Mouse (Mus musculus) neural tube, embryonic 14.5 days (tissue): ENCODE results near the gene Chga. TPM values are rescaled to one million over a fixed set of nuclear protein-coding genes. Genes with fewer than 3 reads are reported as not detected.

Experiments used
- ATAC-seq: fragments of 200-750 bp; cut with Nextera tagmentation; 2 replicates; pipeline ENCODE4 v1.8.0; 2017; ENCODE audit warnings: low read depth, mild to moderate bottlenecking, moderate TSS enrichment, moderate library complexity
- H3K27ac ChIP-seq: fragments of 300-500 bp; sonication (generic); 2 replicates; pipeline ENCODE4 v1.5.1; 2014; ENCODE audit warnings: low read depth, mild to moderate bottlenecking, control low read depth, low read length, moderate library complexity, mixed read lengths
- H3K27me3 ChIP-seq: fragments of 300-500 bp; sonication (generic); 2 replicates; pipeline ENCODE4 v1.6.1; 2014; ENCODE audit warnings: low read length; ENCODE audit not compliant: control insufficient read depth, insufficient read depth
- H3K36me3 ChIP-seq: fragments of 300-500 bp; sonication (generic); 2 replicates; pipeline ENCODE4 v1.6.1; 2014; ENCODE audit warnings: low read length, mixed read lengths; ENCODE audit not compliant: control insufficient read depth, insufficient read depth
- H3K4me1 ChIP-seq: fragments of 300-500 bp; sonication (generic); 2 replicates; pipeline ENCODE4 v1.6.1; 2014; ENCODE audit warnings: low read length; ENCODE audit not compliant: control insufficient read depth, insufficient read depth
- H3K4me2 ChIP-seq: fragments of 300-500 bp; sonication (generic); 2 replicates; pipeline ENCODE4 v1.6.1; 2014; ENCODE audit warnings: mild to moderate bottlenecking, low read depth, low read length, control low read depth
- H3K4me3 ChIP-seq: fragments of 300-500 bp; sonication (generic); 2 replicates; pipeline ENCODE4 v1.5.1; 2014; ENCODE audit warnings: low read depth, low read length, control low read depth, mixed read lengths
- H3K9ac ChIP-seq: fragments of 300-500 bp; sonication (generic); replicated peaks from 2 replicates; pipeline ENCODE4 v1.6.1; 2014; ENCODE audit warnings: low read depth, mild to moderate bottlenecking, control low read depth, low read length, mixed read lengths
- H3K9me3 ChIP-seq: fragments of 300-500 bp; sonication (generic); 2 replicates; pipeline ENCODE4 v1.6.1; 2016; ENCODE audit warnings: low read length; ENCODE audit not compliant: control insufficient read depth
- WGBS: fragments of 180-500 bp; shearing (Covaris S2); extraction: QIAGEN DNeasy Blood & Tissue Kit; methylation state at CpG from one replicate; pipeline ENCODE4 v1.1.7; 2014; 5-methylcytosine and 5-hydroxymethylcytosine counted together
- polyA plus RNA-seq: library from polyadenylated mRNA; unstranded; fragments of >200 nt; fragmentation: Nextera tagmentation; extraction: Ambion mirVana; gene quantifications from 2 replicates; pipeline ENCODE4 v1.2.1, GENCODE M21; 2014

The Chga gene
- polyA plus RNA-seq, 1 experiment from 2014 or later: 150 TPM

- no peak overlapping the region for H3K4me3 ChIP-seq
- H3K4me2 ChIP-seq: no peak overlapping the region
- no peaks in the 10 kb centered on the region for H3K36me3 ChIP-seq
- no peak for ATAC-seq
- no peaks in the 10 kb centered on the region for H3K9me3 ChIP-seq
- no peak overlapping the region for H3K9ac ChIP-seq
- H3K4me1 ChIP-seq: peaks cover 5% of the 10 kb centered on the region; the same call in 1 of the 2 replicates
- H3K27me3 ChIP-seq: no peaks in the 10 kb centered on the region
- H3K27ac ChIP-seq: no peak overlapping the region
- 100% methylated on average over 1 of the region's 1 CpGs for WGBS
Measured at GRCm38 (mm10) chr12:102612431-102612830, 57.7 kb downstream of the Chga start.

- no peak overlapping the region for H3K9ac ChIP-seq
- H3K4me2 ChIP-seq: no peak overlapping the region
- peaks cover 2% of the 10 kb centered on the region; the same call in 1 of the 2 replicates for H3K4me1 ChIP-seq
- no peaks in the 10 kb centered on the region for H3K27me3 ChIP-seq
- H3K36me3 ChIP-seq: no peaks in the 10 kb centered on the region
- H3K9me3 ChIP-seq: no peaks in the 10 kb centered on the region
- ATAC-seq: no peak
- no peak overlapping the region for H3K4me3 ChIP-seq
- H3K27ac ChIP-seq: no peak overlapping the region
- WGBS: 87% methylated on average over 4 of the region's 4 CpGs
Measured at GRCm38 (mm10) chr12:102613411-102613810, 58.6 kb downstream of the Chga start.

Other genes with a start within 250 kb of the Chga start
- gene Lgmn, start 115.2 kb upstream of the Chga start, polyA plus RNA-seq: 104 and 111 TPM in 2 replicates
- gene Golga5, start 85.8 kb upstream of the Chga start, polyA plus RNA-seq: 28.5 and 33.2 TPM in 2 replicates
- gene Itpk1, start 150.0 kb downstream of the Chga start, polyA plus RNA-seq: 34.8 and 40.6 TPM in 2 replicates
- gene Moap1, start 188.7 kb downstream of the Chga start, polyA plus RNA-seq: 68.8 and 81.1 TPM in 2 replicates
- gene Tmem251, start 188.8 kb downstream of the Chga start, polyA plus RNA-seq: 12.4 and 12.6 TPM in 2 replicates
- gene Gm28051, start 202.8 kb downstream of the Chga start, polyA plus RNA-seq: not detected in 2 replicates
- 46.9 and 54.2 TPM in 2 replicates for gene Gon7, start 202.8 kb downstream of the Chga start, polyA plus RNA-seq
- gene Ubr7, start 203.0 kb downstream of the Chga start, polyA plus RNA-seq: 43.5 and 47.1 TPM in 2 replicates
- gene Gm20604, start 203.7 kb downstream of the Chga start, polyA plus RNA-seq: 50.7 and 57.1 TPM in 2 replicates